Mouse (Mus musculus) liver, embryonic 14.5 days (tissue): ENCODE data around the gene Tap1. TPM values are rescaled to one million over a fixed set of nuclear protein-coding genes. Genes with fewer than 3 reads are reported as not detected.

Experiments
- ATAC-seq: fragments of 200-750 bp; cut with Nextera tagmentation; 2 replicates; pipeline ENCODE4 v1.8.0; 2017; ENCODE audit warnings: moderate number of reproducible peaks, mild to moderate bottlenecking, moderate library complexity; ENCODE audit not compliant: insufficient read depth
- DNase-seq, 3 experiments: peaks; one replicate each; pipeline ENCODE4 v3.0.0-alpha.2; 2012 to 2013; ENCODE audit warnings: low read depth in 3 of 3, low spot score in 3 of 3
- H3K27ac ChIP-seq: fragments of 300-500 bp; sonication (generic); 2 replicates; pipeline ENCODE4 v1.5.1; 2014; ENCODE audit warnings: moderate library complexity, mild to moderate bottlenecking, control low read depth, inconsistent platforms
- H3K27me3 ChIP-seq: fragments of 300-500 bp; sonication (generic); 2 replicates; pipeline ENCODE4 v1.6.1; 2014; ENCODE audit warnings: mild to moderate bottlenecking, low read length, moderate library complexity; ENCODE audit not compliant: control insufficient read depth, insufficient read depth
- H3K36me3 ChIP-seq: fragments of 300-500 bp; sonication (generic); replicated peaks from 2 replicates; pipeline ENCODE4 v1.6.1; 2014; ENCODE audit warnings: low read depth; ENCODE audit not compliant: control insufficient read depth, insufficient read depth
- H3K4me1 ChIP-seq, 2 experiments: fragments of 200-500 bp in 1 of 2; fragments of 300-500 bp in 1 of 2; sonication (generic) in 1 of 2; replicated peaks; 2 replicates each; pipeline ENCODE4 v1.6.1; 2012 to 2014; ENCODE audit warnings: antibody characterized with exemption in 1 of 2, inconsistent platforms in 1 of 2, low read length in 1 of 2; ENCODE audit not compliant: control insufficient read depth in 2 of 2, insufficient read depth in 2 of 2
- H3K4me2 ChIP-seq: fragments of 300-500 bp; sonication (generic); 2 replicates; pipeline ENCODE4 v1.6.1; 2014; ENCODE audit warnings: low read depth, mild to moderate bottlenecking, control low read depth, moderate library complexity
- H3K4me3 ChIP-seq, 2 experiments: fragments of 200-500 bp in 1 of 2; fragments of 300-500 bp in 1 of 2; sonication (generic) in 1 of 2; 2 replicates each; pipeline ENCODE4 v1.5.1; 2012 to 2014; ENCODE audit warnings: low read depth in 2 of 2, low read length in 2 of 2, mild to moderate bottlenecking in 2 of 2, control low read depth in 1 of 2, inconsistent platforms in 1 of 2, moderate library complexity in 1 of 2; ENCODE audit not compliant: insufficient read depth in 1 of 2
- H3K9ac ChIP-seq: fragments of 300-500 bp; sonication (generic); replicated peaks from 2 replicates; pipeline ENCODE4 v1.6.1; 2014; ENCODE audit warnings: mild to moderate bottlenecking, control low read depth, moderate library complexity
- H3K9me3 ChIP-seq: fragments of 300-500 bp; sonication (generic); 2 replicates; pipeline ENCODE4 v1.6.1; 2016; ENCODE audit warnings: low read length, mixed read lengths; ENCODE audit not compliant: control insufficient read depth
- CTCF ChIP-seq: IDR thresholded peaks from 2 replicates; pipeline ENCODE4 v1.5.1; 2016; ENCODE audit warnings: antibody characterized with exemption, low read depth, control low read depth
- EP300 ChIP-seq: IDR thresholded peaks from 2 replicates; pipeline ENCODE4 v1.6.1; 2016; ENCODE audit warnings: antibody characterized with exemption, low read depth
- WGBS: fragments of 180-500 bp; shearing (Covaris S2); extraction: QIAGEN DNeasy Blood & Tissue Kit; methylation state at CpG from one replicate; pipeline ENCODE4 v1.1.7; 2014; ENCODE audit not compliant: insufficient replicate concordance; 5-methylcytosine and 5-hydroxymethylcytosine counted together
- polyA plus RNA-seq, 2 experiments: library from polyadenylated mRNA; depleted of rRNA in 1 of 2; stranded (reverse) in 1 of 2; unstranded in 1 of 2; fragments of >200 nt; fragmentation: Nextera tagmentation in 1 of 2; extraction: Ambion mirVana in 1 of 2; gene quantifications; 2 replicates each; pipeline versions ENCODE4 v1.2.1 to v1.2.3; 2012 to 2014

Gene Tap1
- polyA plus RNA-seq, 2 experiments = 1.9 to 2.5 TPM

DNA sequence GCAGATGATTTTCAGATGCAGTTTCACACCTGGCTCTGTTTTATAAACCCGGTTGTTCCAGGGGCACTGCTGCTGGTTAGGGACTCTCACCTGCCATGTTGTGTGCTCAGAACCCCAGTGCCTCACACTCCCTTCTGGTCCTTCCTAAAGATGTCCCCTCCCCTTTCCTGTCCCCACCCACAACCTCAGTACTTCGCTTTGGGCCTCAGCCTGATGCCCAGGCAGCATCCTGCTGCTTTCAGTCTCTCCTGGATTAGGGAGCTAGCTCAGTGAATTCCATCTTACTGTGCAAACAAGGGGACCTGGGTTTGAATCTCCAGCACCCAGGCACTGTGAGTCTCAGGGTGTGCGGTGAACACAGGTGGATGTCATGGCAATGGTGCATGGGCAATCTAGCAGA is 20.1 kb downstream of the Tap1 start:
- ATAC-seq = no peak
- Histone ChIP-seq H3K27ac (no peak overlapping the region), H3K36me3 (no peaks in the 10 kb centered on the region), H3K27me3 (no peaks in the 10 kb centered on the region), H3K4me1 (peaks cover 7 to 12% of the 10 kb centered on the region in 2 experiments), H3K4me3 (no peak overlapping the region), H3K4me2 (no peak overlapping the region), H3K9me3 (no peaks in the 10 kb centered on the region), H3K9ac (no peak overlapping the region)
- DNase-seq = no peak
- 38% methylated on average over 3 of the region's 3 CpGs for WGBS
- no peak for TF ChIP-seq CTCF
- no peak for TF ChIP-seq EP300

DNA sequence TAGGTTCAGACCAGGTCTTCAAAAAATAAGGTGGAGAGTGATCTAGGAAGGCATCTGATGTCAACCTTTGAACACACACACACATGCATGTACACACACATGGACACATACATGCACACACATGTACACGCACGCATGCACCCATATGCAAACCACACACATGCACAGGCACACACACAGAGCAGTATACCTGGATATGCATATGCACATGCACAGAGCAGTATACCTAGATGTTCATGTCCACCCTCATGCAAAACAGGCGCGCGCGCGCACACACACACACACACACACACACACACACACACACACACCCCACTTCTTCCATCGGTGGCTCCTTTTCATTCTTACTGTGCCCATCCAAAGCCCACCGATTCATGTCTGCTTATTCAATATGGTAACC is 20.5 kb downstream of the Tap1 start:
- Histone ChIP-seq H3K36me3 (no peaks in the 10 kb centered on the region), H3K9me3 (no peaks in the 10 kb centered on the region), H3K4me3 (no peak overlapping the region), H3K27me3 (no peaks in the 10 kb centered on the region), H3K4me2 (no peak overlapping the region), H3K4me1 (peaks cover 7 to 12% of the 10 kb centered on the region in 2 experiments), H3K27ac (no peak overlapping the region), H3K9ac (no peak overlapping the region)
- 89% methylated on average over 9 of the region's 9 CpGs for WGBS
- no peak for TF ChIP-seq EP300
- no peak for TF ChIP-seq CTCF
- ATAC-seq = no peak
- DNase-seq = no peak

DNA sequence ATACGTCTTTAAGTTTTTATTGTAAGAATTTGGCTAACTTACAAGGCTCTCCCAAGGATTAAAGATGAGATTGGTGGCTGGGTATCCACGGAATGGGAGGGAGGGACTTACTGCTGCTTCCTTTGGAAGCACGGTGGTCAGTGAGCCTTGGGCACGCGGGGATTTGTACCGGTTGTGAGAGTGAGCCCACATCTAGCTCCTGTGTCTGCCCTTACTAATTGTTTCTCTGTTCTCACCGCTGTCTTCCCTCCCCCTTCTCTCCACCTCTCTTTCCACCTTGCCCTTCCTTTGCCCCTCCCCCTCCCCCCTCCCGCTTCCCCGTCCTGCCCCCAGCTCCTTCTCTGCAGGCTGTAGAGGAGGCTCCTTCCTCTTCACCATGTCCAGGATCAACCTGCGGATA is 21.1 kb downstream of the Tap1 start:
- ATAC-seq = no peak
- Histone ChIP-seq H3K27me3 (no peaks in the 10 kb centered on the region), H3K4me3 (no peak overlapping the region), H3K36me3 (no peaks in the 10 kb centered on the region), H3K4me1 (peaks cover 7 to 12% of the 10 kb centered on the region in 2 experiments), H3K27ac (no peak overlapping the region), H3K9me3 (no peaks in the 10 kb centered on the region), H3K4me2 (no peak overlapping the region), H3K9ac (no peak overlapping the region)
- no peak for DNase-seq
- WGBS = 42% methylated on average over 8 of the region's 10 CpGs
- TF ChIP-seq CTCF (no peak), EP300 (no peak)

DNA sequence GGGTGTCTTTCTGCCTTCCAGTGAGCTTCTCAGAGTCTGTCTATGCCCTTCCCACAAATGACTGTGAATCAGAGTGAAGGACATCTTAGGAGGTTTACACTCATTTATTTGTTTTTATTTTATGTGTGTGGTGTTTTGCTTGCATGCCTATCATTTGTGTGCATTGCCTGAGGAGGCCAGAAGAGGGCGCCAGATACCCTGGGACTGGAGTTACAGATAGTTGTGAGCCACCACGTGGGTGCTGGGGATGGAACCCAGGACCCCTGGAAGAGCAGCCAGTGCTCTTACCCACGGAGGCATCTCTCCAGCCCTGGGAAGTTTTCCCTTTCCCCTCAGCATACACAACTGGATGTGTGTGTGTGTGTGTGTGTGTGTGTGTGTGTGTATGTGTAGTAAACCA is 22.3 kb downstream of the Tap1 start:
- DNase-seq (no peak), ATAC-seq (no peak)
- H3K4me1 ChIP-seq = peaks cover 7 to 12% of the 10 kb centered on the region in 2 experiments
- no peaks in the 10 kb centered on the region for H3K9me3 ChIP-seq
- WGBS = 52% methylated on average over 3 of the region's 3 CpGs
- H3K4me2 ChIP-seq = no peak overlapping the region
- no peaks in the 10 kb centered on the region for H3K27me3 ChIP-seq
- no peaks in the 10 kb centered on the region for H3K36me3 ChIP-seq
- H3K4me3 ChIP-seq = no peak overlapping the region
- TF ChIP-seq EP300 (no peak), CTCF (peak; percentile 77)
- no peak overlapping the region for H3K27ac ChIP-seq
- no peak overlapping the region for H3K9ac ChIP-seq

DNA sequence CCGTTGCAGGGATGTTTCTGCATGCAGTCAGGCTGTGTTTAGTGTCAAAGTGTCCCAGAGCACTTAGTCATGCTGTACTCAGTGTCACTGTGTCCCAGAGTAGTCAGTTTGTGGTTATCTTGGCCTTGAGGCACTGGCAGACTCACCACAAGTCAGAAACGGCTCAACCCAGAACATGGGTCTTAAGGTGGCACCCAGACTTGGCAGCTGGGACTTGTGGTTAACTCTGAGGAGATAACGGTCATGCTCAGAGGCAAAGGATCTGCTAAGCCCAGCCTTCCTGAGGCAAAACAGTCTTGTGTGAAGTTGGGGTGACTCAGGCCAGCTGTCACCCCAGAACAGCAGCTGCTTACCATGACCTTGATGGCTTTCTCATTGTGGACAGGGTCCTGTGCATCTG is 23.2 kb downstream of the Tap1 start:
- Histone ChIP-seq H3K27ac (no peak overlapping the region; the same call in 1 of the 2 replicates), H3K4me2 (no peak overlapping the region), H3K9me3 (no peaks in the 10 kb centered on the region), H3K4me1 (peaks cover under 1 to 7% of the 10 kb centered on the region in 2 experiments; a peak in 3 of 4 replicates), H3K36me3 (no peaks in the 10 kb centered on the region), H3K27me3 (no peaks in the 10 kb centered on the region), H3K4me3 (no peak overlapping the region), H3K9ac (no peak overlapping the region)
- peak in 1 of 3 experiments; percentile 40 for DNase-seq
- ATAC-seq = peak; percentile 82
- 14% methylated on average over 3 of the region's 3 CpGs for WGBS
- TF ChIP-seq EP300 (peak; percentile 76), CTCF (no peak)
